Mouse (Mus musculus): ENCODE measurements at regions not wholly inside any gene's neighbourhood (a gene's known extent, or its start where the extent isn't known, plus 50 kb on each side); places are given as distances from the start of the nearest gene placed in this dataset.

GRCm38 (mm10) chr8:126231801-126232200 lies 66.6 kb upstream of the Slc35f3 start:
- Histone ChIP-seq H3K4me3 (no peak overlapping the region), H3K4me1 (no peaks in the 10 kb centered on the region), H3K9me3 (no peaks in the 10 kb centered on the region), H3K36me3 (no peaks in the 10 kb centered on the region), H3K4me2 (replicated peaks) (no peak overlapping the region), H3K27ac (no peak overlapping the region), H3K27me3 (replicated peaks) (no peaks in the 10 kb centered on the region), H3K9ac (no peak overlapping the region)
- WGBS = 88% methylated on average over 1 of the region's 1 CpGs
- ATAC-seq (ENCODE audit: low FRiP score, low read depth) = no peak

- no peaks in the 10 kb centered on the region for H3K36me3 ChIP-seq
- ATAC-seq (ENCODE audit: low FRiP score, low read depth) = no peak
- H3K9ac ChIP-seq = no peak overlapping the region
- H3K27me3 ChIP-seq (replicated peaks) = no peaks in the 10 kb centered on the region
- WGBS = 22% methylated on average over 7 of the region's 7 CpGs
- H3K4me1 ChIP-seq = no peaks in the 10 kb centered on the region
- no peak overlapping the region for H3K27ac ChIP-seq
- no peak overlapping the region for H3K4me3 ChIP-seq
- H3K4me2 ChIP-seq (replicated peaks) = no peak overlapping the region
- H3K9me3 ChIP-seq = no peaks in the 10 kb centered on the region
Observed at GRCm38 (mm10) chr8:126232521-126232920, 65.8 kb upstream of the Slc35f3 start.

GRCm38 (mm10) chr8:126239684-126240083 lies 58.7 kb upstream of the Slc35f3 start:
- Histone ChIP-seq H3K9me3 (no peaks in the 10 kb centered on the region), H3K9ac (no peak overlapping the region), H3K27me3 (replicated peaks) (no peaks in the 10 kb centered on the region), H3K4me1 (no peaks in the 10 kb centered on the region), H3K36me3 (no peaks in the 10 kb centered on the region), H3K27ac (no peak overlapping the region), H3K4me2 (replicated peaks) (no peak overlapping the region), H3K4me3 (no peak overlapping the region)
- ATAC-seq (ENCODE audit: low FRiP score, low read depth) = no peak

GRCm38 (mm10) chr8:126244321-126244720 lies 54.0 kb upstream of the Slc35f3 start:
- H3K36me3 ChIP-seq = no peaks in the 10 kb centered on the region
- 64% methylated on average over 4 of the region's 4 CpGs for WGBS
- ATAC-seq (ENCODE audit: low FRiP score, low read depth) = no peak
- no peak overlapping the region for H3K27ac ChIP-seq
- no peak overlapping the region for H3K4me3 ChIP-seq
- H3K4me2 ChIP-seq (replicated peaks) = no peak overlapping the region
- H3K27me3 ChIP-seq (replicated peaks) = no peaks in the 10 kb centered on the region
- H3K9ac ChIP-seq = no peak overlapping the region
- H3K4me1 ChIP-seq = no peaks in the 10 kb centered on the region
- H3K9me3 ChIP-seq = no peaks in the 10 kb centered on the region

Measured in neural tube, embryonic 12.5 days (tissue).